Mouse (Mus musculus) C2C12 (cell line): ENCODE results near the gene Tst. TPM values are rescaled to one million over a fixed set of nuclear protein-coding genes. Genes with fewer than 3 reads are reported as not detected.

ENCODE experiments used
- H3K27me3 ChIP-seq: one replicate; pipeline ENCODE4 v1.6.1; 2011; ENCODE audit not compliant: control insufficient read depth, insufficient read depth, insufficient read length
- H3K36me3 ChIP-seq: one replicate; pipeline ENCODE4 v1.6.1; 2011; ENCODE audit not compliant: control insufficient read depth, insufficient read depth
- H3K4me3 ChIP-seq: one replicate; pipeline ENCODE4 v1.5.1; 2011; ENCODE audit warnings: mild to moderate bottlenecking, control low read depth; ENCODE audit not compliant: poor library complexity, insufficient read depth, severe bottlenecking
- H3K79me2 ChIP-seq: one replicate; pipeline ENCODE4 v1.6.1; 2011; ENCODE audit not compliant: control insufficient read depth, insufficient read depth
- H3K79me3 ChIP-seq: one replicate; pipeline ENCODE4 v1.6.1; 2011; ENCODE audit warnings: low read depth, control low read depth
- H3ac ChIP-seq: one replicate; pipeline ENCODE3; 2011; ENCODE audit warnings: low read depth; ENCODE audit not compliant: control insufficient read depth, insufficient read length
- CEBPB ChIP-seq: IDR thresholded peaks from one replicate; pipeline ENCODE4 v1.6.1; 2011; ENCODE audit warnings: low read depth, mild to moderate bottlenecking, control low read depth, moderate library complexity
- CTCF ChIP-seq: IDR thresholded peaks from one replicate; pipeline ENCODE4 v1.5.1; 2011; ENCODE audit not compliant: control insufficient read depth, insufficient read depth, insufficient read length
- FOSL1 ChIP-seq: IDR thresholded peaks from one replicate; pipeline ENCODE4 v1.8.0; 2011; ENCODE audit warnings: mild to moderate bottlenecking, low read length; ENCODE audit not compliant: poor library complexity, insufficient read depth, severe bottlenecking
- MAX ChIP-seq: IDR thresholded peaks from one replicate; pipeline ENCODE4 v1.6.1; 2011; ENCODE audit warnings: mild to moderate bottlenecking, control low read depth
- MYOD1 ChIP-seq: IDR thresholded peaks from one replicate; pipeline ENCODE4 v1.6.1; 2011; ENCODE audit warnings: low read depth; ENCODE audit not compliant: control insufficient read depth, insufficient read length
- MYOG ChIP-seq: IDR thresholded peaks from one replicate; pipeline ENCODE4 v1.6.1; 2011; ENCODE audit not compliant: control insufficient read depth, insufficient read length; ENCODE audit errors: extremely low read depth
- USF1 ChIP-seq: IDR thresholded peaks from one replicate; pipeline ENCODE4 v1.6.1; 2011; ENCODE audit warnings: low read depth, mild to moderate bottlenecking, control low read depth, moderate library complexity
- polyA plus RNA-seq: library from polyadenylated mRNA; unstranded; fragments of >200 nt; fragmentation: generic; extraction: Trizol; gene quantifications from one replicate; pipeline ENCODE4 v1.2.1, GENCODE M21; 2012; ENCODE audit warnings: missing spikeins

Tst gene
- polyA plus RNA-seq, 1 experiment: 21.4 TPM

- Histone ChIP-seq H3K79me2 (no peaks in the 10 kb centered on the region), H3ac (no peak overlapping the region), H3K79me3 (no peaks in the 10 kb centered on the region), H3K36me3 (no peaks in the 10 kb centered on the region), H3K4me3 (no peak overlapping the region), H3K27me3 (no peaks in the 10 kb centered on the region)
- TF ChIP-seq FOSL1: no peak
- TF ChIP-seq CTCF: no peak
Observed at GRCm38 (mm10) chr15:78449131-78449530, 43.4 kb upstream of the Tst start.

- no peaks in the 10 kb centered on the region for H3K27me3 ChIP-seq
- TF ChIP-seq MYOG: no peak
- TF ChIP-seq MYOD1: no peak
- TF ChIP-seq CTCF: peak; percentile 87
- no peak for TF ChIP-seq CEBPB
- TF ChIP-seq MAX: peak; percentile 49
- no peak for TF ChIP-seq FOSL1
- TF ChIP-seq USF1: no peak
- no peak overlapping the region for H3K4me3 ChIP-seq
- H3K79me2 ChIP-seq: no peaks in the 10 kb centered on the region
- no peaks in the 10 kb centered on the region for H3K36me3 ChIP-seq
- no peaks in the 10 kb centered on the region for H3K79me3 ChIP-seq
- peak overlapping the region; percentile 21 for H3ac ChIP-seq
Observed at GRCm38 (mm10) chr15:78447746-78448535, 42.2 kb upstream of the Tst start.

DNA sequence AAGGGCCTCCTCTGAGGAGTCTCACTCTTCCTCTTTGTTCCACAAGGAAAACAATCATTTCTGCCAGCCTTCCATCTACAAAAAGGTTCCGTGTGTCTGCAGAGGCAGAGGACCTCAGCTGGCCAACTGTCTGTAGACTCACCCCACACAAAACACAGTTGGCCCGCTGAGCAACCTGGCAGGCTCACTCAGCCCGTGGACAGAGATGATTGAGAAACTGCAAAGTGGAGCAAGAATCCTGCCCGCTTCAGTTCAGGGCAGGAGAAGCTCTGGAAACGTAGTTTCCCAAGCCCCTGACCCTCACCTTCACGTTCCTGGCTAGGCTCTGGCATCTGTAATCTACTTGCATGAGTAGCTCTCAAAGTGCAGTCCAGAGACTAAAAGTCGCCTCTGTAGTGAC is 41.4 kb upstream of the Tst start:
- Histone ChIP-seq H3K4me3 (no peak overlapping the region), H3K27me3 (no peaks in the 10 kb centered on the region), H3K79me2 (no peaks in the 10 kb centered on the region), H3K36me3 (no peaks in the 10 kb centered on the region), H3ac (no peak overlapping the region), H3K79me3 (no peaks in the 10 kb centered on the region)
- TF ChIP-seq FOSL1 (no peak), CEBPB (no peak), MYOG (no peak), MYOD1 (no peak), USF1 (no peak), CTCF (no peak), MAX (no peak)

- TF ChIP-seq MYOD1: no peak
- TF ChIP-seq FOSL1: no peak
- no peak for TF ChIP-seq CEBPB
- no peak for TF ChIP-seq MAX
- no peak for TF ChIP-seq MYOG
- TF ChIP-seq CTCF: no peak
- TF ChIP-seq USF1: no peak
- Histone ChIP-seq H3K36me3 (no peaks in the 10 kb centered on the region), H3K79me3 (no peaks in the 10 kb centered on the region), H3K79me2 (no peaks in the 10 kb centered on the region), H3K27me3 (no peaks in the 10 kb centered on the region), H3ac (no peak overlapping the region), H3K4me3 (no peak overlapping the region)
Observed at GRCm38 (mm10) chr15:78443857-78444256, 38.1 kb upstream of the Tst start.

- no peak for TF ChIP-seq USF1
Observed at GRCm38 (mm10) chr15:78442231-78442630, 36.5 kb upstream of the Tst start.

GRCm38 (mm10) chr15:78438973-78439372 is 33.3 kb upstream of the Tst start:
- Histone ChIP-seq H3K36me3 (peaks cover 25% of the 10 kb centered on the region), H3K79me2 (no peaks in the 10 kb centered on the region), H3K79me3 (no peaks in the 10 kb centered on the region), H3ac (no peak overlapping the region), H3K4me3 (no peak overlapping the region), H3K27me3 (no peaks in the 10 kb centered on the region)
- no peak for TF ChIP-seq USF1
- no peak for TF ChIP-seq CEBPB
- no peak for TF ChIP-seq MAX
- TF ChIP-seq MYOD1: no peak
- no peak for TF ChIP-seq FOSL1
- TF ChIP-seq MYOG: no peak
- TF ChIP-seq CTCF: no peak

More at GRCm38 (mm10) chr15:78442231-78442630, 36.5 kb upstream of the Tst start:
- Histone ChIP-seq H3K27me3 (no peaks in the 10 kb centered on the region), H3ac (no peak overlapping the region), H3K79me3 (no peaks in the 10 kb centered on the region), H3K4me3 (no peak overlapping the region), H3K79me2 (no peaks in the 10 kb centered on the region), H3K36me3 (no peaks in the 10 kb centered on the region)
